Comparison of ENCODE assay signal across 11 mouse cellular contexts in the genomic region with DNA sequence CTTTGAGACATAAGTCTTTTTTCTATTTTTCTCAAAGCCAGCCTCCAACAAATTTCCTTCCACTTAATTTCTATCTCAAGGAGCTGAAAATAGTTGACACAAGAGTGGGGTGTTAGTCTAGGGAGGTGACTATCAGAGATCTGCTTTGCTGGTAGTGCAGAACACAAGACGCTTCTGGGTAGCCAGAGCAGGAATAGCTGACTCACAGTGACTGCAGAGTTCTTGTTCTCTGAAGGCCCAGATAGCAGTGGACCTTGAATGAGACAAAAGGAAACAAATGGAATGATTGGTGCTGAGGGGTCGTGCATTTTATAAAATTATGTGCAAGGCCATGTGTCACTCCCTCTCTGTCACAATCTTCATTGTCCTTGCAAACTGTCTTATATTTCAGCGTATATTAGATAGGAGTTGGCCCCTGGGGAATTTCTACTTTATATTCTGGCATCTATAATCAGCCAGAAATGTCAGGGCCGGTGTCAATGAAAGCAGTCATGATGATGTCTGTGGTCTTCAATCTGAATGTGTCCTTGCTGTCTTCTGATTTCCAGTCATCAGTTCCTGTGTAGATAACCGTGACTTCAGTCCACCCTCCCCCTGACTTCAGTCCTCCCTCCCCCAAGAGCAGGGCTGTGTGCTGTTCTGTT. TPM values are rescaled to one million over a fixed set of nuclear protein-coding genes. Genes with fewer than 3 reads are reported as not detected.
"Had no signal": no experiment of that assay in that cellular context is flagged by ENCODE, and none has a peak within 500 bp of the region (broad histone marks: within the 10 kb centered on the region; RNA-seq: fewer than 3 reads in every experiment).

No protein-coding gene starts in this region.

- DNase-seq: kidney, adult 9 months; kidney, postnatal 36 days; layer of hippocampus, adult 9-11 months; layer of hippocampus, postnatal 36 days; lung, postnatal 36 days; thymus, postnatal 4 days had no signal

RNA-seq across cellular contexts. Expression of gene Adh7, which starts 7.0 kb away (rescaled TPM):
- total RNA-seq: left cerebral cortex, postnatal 25 days; megakaryocyte progenitor cell, adult 5-6 weeks had no signal

RNA-seq across cellular contexts. Expression of gene 4930579F01Rik, which starts 16.9 kb away (rescaled TPM):
- total RNA-seq: layer of hippocampus, adult 18-20 months; layer of hippocampus, postnatal 36 days; left cerebral cortex, adult 8-10 months; left cerebral cortex, postnatal 25 days; megakaryocyte progenitor cell, adult 5-6 weeks; midbrain, postnatal 0 days had no signal

RNA-seq across cellular contexts. Expression of gene Adh1, which starts 50.2 kb away (rescaled TPM):
- total RNA-seq: megakaryocyte progenitor cell, adult 5-6 weeks had no signal
